Mouse (Mus musculus) adrenal gland, postnatal 10 days (tissue): ENCODE results near the gene Ddit4. TPM values are rescaled to one million over a fixed set of nuclear protein-coding genes. Genes with fewer than 3 reads are reported as not detected.
A peak's percentile ranks its signal among the peaks of the same experiment; 100 is the strongest.

Experiments used
- DNase-seq: peaks from one replicate; pipeline ENCODE4 v3.0.0; 2021; ENCODE audit warnings: mixed read lengths
- total RNA-seq, 2 experiments: library from RNA; stranded (reverse); gene quantifications; 2 replicates each; pipeline ENCODE4 v1.2.3; 2021

Ddit4 gene
- total RNA-seq, 2 experiments from 2014 or later: 46.2 to 129 TPM

- no peak for DNase-seq
Observed at GRCm38 (mm10) chr10:59972534-59972933, 20.9 kb upstream of the Ddit4 start.

DNA sequence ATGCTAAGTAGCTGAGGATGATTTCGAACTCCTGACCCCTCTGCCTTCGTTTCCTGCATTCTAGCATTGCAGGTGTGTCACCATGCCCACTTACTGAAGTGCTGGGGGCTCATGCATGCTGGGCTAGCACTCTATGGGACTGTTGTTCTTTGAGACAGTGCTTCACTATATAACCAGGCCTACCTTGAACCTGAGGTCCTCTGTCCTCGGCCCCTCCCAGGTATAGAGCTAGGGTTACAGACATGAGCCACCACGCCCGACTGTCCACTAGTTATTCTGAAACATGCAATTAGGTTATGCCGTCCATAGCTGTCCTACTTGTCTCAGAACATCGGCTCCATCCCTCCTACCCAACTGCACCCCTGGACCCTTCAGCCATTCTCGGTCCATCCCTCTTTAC, 20.2 kb upstream of the Ddit4 start:
- DNase-seq: no peak

DNA sequence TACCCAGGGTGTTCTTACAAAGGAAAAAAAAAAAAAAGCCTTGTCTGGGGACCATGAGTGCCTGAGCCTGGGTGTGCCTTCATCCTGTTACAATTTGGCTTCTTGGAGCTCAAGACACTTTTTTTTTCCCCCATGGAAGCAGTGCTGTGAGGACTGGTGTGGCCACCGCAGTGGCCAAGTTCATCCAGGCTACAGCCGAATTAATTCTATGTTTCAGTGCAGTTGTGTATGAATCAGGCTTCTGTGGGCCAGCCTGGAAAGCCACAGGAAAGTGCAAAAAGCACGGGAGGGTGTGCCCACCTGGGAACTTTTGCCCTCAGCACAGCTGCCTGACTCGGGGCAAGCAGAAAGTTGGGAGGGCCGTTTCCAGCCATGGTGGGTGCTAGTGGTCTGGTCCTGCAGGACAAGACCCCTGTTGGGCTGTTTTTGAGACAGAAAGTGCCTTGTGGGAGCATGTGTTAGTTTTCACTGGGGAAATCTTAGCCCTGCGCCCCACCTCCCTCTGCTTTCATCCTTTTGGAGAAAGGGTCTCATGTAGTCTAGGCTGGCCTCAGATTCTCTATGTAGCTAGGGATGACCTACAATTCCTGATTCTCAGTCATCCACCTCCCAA, 18.9 kb upstream of the Ddit4 start:
- DNase-seq: no peak

- DNase-seq: peak; percentile 81
Observed at GRCm38 (mm10) chr10:59969821-59970449, 18.3 kb upstream of the Ddit4 start.

GRCm38 (mm10) chr10:59967309-59967942, 15.8 kb upstream of the Ddit4 start:
- DNase-seq: peak; percentile 82

DNA sequence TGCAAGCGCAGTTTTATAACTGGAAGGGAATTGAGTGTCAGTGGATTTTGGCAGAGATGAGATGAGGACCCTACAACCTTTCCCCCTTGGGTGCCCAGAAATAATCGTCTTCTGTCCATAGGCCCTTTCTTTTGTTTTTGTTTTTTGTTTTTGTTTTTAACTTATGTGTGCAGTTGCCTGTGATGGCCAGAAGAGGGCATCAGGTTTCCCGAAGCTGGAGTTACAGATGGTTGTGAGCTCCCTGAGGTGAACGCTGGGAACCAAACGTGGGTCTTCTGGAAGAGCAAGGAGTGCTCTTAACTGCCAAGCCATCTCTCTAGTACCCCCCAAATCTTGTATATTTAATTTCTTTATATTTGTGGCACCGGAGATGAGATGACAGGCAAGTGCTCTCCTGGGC, 15.1 kb upstream of the Ddit4 start:
- no peak for DNase-seq

DNA sequence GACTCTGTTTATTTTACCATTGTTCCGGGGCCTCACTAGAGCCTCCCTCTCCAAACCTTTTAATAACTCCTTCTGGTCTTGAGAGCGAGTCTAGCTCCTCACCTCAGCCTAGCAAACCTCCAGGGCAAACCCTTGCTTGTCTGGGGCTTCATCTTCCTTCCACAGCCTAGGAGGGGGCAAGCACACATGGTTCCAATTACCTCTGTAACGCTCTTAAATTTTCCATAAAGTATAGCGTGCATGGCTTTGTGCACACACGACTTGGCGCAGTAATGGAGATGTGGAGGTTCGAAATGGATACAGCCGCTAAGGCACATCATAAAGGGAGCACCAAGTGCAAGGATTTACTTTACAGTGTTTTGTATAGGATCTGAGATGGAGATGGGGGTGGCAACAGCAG, 14.2 kb upstream of the Ddit4 start:
- no peak for DNase-seq

- DNase-seq: no peak
Observed at GRCm38 (mm10) chr10:59965362-59965695, 13.7 kb upstream of the Ddit4 start.

- no peak for DNase-seq
Observed at GRCm38 (mm10) chr10:59964504-59965361, 13.1 kb upstream of the Ddit4 start.

- DNase-seq: no peak
Observed at GRCm38 (mm10) chr10:59963609-59964008, 12.0 kb upstream of the Ddit4 start.

- DNase-seq: no peak
Observed at GRCm38 (mm10) chr10:59959517-59959916, 7.9 kb upstream of the Ddit4 start.

DNA sequence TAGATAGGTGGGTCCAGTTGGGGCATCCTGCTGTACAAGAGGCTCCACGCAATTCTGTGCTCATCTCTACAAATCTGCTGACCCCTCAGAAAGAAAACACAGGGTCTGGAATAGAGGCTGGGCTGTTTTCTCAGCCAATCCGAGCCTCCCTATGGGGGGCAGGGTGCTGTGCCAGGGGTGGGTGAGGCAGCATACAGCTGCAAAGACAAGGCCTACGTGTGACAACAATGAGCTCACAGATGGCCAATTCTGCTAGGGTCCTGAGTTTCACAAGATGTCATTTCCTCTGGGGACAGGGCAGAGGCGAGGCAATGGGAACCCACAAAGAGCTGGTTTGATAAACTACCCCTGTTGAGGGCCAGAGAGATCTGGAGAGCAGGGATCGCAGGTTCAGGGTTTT, 6.8 kb upstream of the Ddit4 start:
- DNase-seq: no peak

DNA sequence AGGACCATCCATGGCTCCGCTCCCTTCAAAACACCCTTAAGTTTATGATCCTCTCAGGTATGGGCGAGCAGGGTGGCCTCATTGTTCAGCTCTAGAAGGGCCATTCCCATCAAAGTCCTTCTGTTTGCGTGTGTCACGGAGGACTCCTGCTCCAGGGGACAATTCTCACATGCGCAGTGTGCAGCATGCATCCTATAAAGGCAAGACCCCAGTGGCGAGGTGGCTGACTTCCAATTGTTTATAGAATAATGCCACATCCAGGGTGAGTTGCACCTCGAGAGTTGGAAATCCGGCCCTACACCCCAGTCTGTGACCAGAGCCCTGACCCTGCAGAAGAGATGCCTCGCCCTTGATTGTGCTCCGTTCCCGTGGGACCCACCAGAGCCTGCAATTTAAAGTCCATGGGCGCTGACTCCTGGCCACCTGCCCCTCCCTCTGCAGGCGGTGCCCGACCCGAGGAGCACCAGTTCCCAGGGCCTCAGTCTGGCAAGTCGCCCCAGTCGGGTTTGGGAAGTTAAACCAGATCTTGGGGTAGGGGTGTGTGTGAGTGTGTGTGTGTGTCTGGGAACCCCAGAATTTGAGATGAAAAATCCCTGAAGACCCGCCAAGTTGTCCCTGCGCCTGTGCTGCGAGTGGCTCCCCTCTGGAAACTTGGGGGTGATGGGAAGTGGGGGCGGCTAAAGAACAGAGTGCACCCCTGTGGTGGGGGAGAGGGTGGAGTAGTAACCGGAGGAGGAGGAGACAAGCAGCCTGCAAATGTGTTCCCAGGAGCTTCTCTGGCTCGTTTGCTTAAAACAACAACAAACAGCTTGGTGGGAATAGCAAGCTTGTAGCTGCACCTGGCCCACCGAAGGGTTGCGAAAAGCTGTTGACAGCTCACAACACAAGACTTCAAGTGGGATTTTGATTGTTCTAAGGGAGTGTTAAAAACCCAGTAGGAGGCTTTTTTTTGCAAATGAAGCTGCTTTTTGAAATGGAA, 5.8 kb upstream of the Ddit4 start:
- DNase-seq: no peak

- DNase-seq: no peak
Observed at GRCm38 (mm10) chr10:59956681-59957080, 5.0 kb upstream of the Ddit4 start.

GRCm38 (mm10) chr10:59953564-59954039, 2.0 kb upstream of the Ddit4 start:
- no peak for DNase-seq

DNA sequence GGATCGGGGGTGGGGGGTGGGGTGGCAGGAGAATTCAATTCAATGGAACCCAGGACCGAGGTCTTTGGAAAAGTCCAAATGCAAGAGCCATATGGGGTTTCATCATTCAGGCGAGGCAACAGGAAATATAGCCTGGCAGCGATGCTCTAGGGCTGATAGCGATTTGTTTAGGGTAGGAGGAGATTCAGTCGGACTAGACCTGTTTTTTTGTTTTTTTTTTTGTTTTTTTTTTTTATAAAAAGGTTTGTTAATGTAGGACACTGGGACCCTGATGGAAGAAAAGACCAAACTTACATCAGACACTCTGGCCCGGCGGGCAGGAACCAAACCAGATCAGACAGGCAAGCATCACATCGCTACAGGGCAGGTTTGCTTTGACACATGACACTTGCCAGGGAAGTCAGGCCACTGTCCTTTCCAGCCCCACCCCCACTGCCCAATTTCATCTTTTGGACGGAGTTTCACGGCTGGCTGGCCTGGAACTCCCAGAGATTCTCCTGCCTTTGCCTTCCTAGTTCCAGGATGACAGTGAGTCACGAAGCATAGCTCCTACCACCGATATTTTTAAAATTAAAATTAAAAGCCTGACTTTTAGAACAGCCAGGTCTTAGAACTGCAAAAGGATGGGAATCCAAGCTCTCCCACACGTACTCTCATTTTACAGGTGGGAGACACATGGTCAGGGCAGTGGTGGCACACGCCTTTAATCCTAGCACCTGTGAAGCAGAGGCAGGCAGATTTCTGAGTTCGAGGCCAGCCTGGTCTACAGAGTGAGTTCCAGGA, 1.3 kb upstream of the Ddit4 start:
- peak; percentile 45 for DNase-seq

DNA sequence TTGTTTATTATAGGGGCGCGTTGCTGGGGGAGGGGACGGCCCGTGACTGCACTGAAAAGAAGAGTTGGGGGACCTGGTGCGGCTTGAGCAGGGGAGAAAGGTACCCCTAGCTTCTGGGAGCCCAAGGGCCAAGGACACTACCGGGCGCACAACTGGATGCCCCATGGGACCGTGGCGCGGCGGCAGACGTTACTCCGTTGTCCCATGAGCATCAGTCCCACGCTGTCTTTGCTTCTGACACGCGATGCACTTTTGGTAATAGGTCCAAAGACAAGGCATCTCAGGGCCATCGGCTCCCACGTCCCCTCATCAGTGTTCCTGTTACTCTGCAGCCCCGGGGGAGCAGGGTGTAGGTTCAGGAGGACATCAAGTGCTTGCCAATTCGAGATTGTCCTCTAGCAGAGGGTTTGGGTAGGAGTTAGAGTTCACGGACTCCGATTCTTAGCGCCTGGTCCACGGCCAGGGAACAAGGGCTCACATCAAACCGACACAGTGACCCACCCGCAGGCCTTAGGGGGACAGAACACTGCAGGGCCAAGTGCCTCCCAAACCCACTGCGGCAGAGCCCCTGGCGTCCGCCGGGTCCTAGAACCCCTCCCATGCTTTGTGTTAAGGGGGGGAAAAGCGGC, 632 bp upstream of the Ddit4 start:
- DNase-seq: peak; percentile 70

DNA sequence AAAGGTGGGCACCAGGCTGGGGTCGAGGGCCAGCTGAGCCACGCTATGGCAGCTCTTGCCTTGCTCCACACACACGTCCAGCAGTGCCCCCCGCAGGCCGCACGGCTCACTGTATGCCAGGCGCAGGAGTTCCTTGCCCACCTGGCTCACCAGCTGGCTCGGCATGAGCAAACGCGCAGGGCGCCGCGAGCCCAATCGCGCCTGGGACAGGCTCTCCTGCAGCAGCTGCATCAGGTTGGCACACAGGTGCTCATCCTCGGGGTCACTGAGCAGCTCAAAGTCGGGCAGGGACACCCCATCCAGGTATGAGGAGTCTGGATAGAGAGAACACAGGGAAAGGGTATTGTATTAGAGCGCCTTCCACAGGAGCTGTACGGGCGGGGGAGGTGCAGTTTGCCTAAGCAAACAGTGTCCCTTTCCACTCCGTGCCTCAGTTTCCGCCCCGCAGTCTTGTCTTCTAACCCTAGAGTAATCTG, 880 bp downstream of the Ddit4 start:
- peak; percentile 87 for DNase-seq

- DNase-seq: no peak
Observed at GRCm38 (mm10) chr10:59949783-59950605, 1.6 kb downstream of the Ddit4 start.
